Mouse (Mus musculus): ENCODE results near the gene Cbl. TPM values are rescaled to one million over a fixed set of nuclear protein-coding genes. Genes with fewer than 3 reads are reported as not detected.

Cbl gene
- polyA plus RNA-seq, 1 experiment, result 11.6 TPM

GRCm38 (mm10) chr9:44134851-44135730, 98.8 kb downstream of the Cbl start:
- peak overlapping the region; percentile 94 for H3K27ac ChIP-seq (replicated peaks; ENCODE audit: low read depth, low read length)
- peaks cover 6% of the 10 kb centered on the region; the same call in 1 of the 2 replicates for H3K4me1 ChIP-seq (ENCODE audit: control insufficient read depth, insufficient read depth, insufficient read length, low read length)
- H3K4me3 ChIP-seq (ENCODE audit: insufficient read depth, low read depth, low read length), result peak overlapping the region; percentile 90

DNA sequence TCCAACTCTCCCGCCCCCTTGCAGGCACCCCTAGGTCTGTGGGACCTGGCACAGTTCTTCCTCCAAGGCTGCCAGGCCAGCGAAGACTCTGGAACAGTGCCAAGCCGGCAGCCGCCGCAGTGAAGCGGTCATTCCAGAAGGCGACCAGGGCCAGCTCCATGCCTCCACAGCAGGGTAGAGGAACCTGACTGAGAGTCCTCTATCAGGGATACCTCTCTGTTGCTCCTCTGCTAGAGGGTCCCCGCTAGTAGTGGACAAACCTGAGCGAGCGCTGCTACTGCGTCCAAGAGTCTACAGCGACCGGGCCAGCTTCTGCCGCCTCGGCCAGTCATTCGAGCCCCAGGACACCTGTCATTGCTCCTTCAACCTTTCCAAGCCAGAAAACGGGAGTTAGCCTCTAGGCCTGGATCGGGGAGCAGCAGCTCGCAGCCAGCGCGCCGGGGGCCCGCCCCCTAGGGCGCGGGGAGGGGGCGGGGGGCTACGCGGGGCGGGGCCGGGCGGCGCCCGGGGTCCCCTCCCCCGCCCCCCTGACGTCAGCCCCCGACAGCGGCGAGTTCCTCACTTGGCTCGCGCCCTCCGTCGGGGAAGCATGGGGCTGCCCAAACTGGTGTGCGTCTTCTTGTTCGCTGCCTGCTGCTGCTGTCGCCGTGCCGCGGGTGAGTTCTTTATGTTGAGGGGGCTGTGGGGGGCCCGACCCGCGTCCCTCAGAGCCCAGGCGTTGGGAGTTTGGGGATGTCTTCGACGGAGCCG, 99.6 kb downstream of the Cbl start, which contains the start of gene Mcam:
TSS of gene Mcam (plus strand) at position 369 of the 750 bp plus-strand sequence.
- Histone ChIP-seq H3K4me3 (ENCODE audit: insufficient read depth, low read depth, low read length) (peak within 1 kb of the TSS; percentile 90), H3K27ac (replicated peaks; ENCODE audit: low read depth, low read length) (peak within 1 kb of the TSS; percentile 96), H3K4me1 (ENCODE audit: control insufficient read depth, insufficient read depth, insufficient read length, low read length) (peaks cover 6% of the 10 kb centered on the region; the same call in 1 of the 2 replicates)

GRCm38 (mm10) chr9:44133287-44133686, 100.6 kb downstream of the Cbl start:
- H3K4me3 ChIP-seq (ENCODE audit: insufficient read depth, low read depth, low read length), result peak overlapping the region; percentile 70

DNA sequence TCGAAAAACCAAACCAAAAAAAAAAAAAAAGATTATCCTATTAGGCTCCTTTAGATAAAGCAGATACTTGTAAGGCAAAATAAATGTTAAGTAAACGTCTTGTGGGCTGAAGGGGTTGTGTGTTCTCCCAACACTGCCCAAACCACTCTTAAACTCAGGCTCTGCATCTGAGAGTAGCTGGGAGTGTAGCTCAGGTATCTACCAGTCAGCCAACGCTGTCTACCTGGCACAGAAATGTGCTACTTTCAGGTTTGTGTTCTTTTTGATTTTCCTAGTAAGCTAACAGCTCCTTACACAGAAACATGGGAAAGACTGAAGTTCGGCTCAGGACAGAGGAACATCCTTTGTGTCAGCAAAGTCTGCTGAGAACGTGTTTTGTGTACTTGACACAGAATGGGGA, 101.6 kb downstream of the Cbl start:
- H3K27ac ChIP-seq (replicated peaks; ENCODE audit: low read depth, low read length), result peak overlapping the region; percentile 96
- no peak overlapping the region for H3K4me3 ChIP-seq (ENCODE audit: insufficient read depth, low read depth, low read length)
- H3K4me1 ChIP-seq (ENCODE audit: control insufficient read depth, insufficient read depth, insufficient read length, low read length), result peaks cover 14% of the 10 kb centered on the region

More at GRCm38 (mm10) chr9:44133287-44133686, 100.6 kb downstream of the Cbl start:
- H3K27ac ChIP-seq (replicated peaks; ENCODE audit: low read depth, low read length), result peak overlapping the region; percentile 96
- peaks cover 11% of the 10 kb centered on the region for H3K4me1 ChIP-seq (ENCODE audit: control insufficient read depth, insufficient read depth, insufficient read length, low read length)

DNA sequence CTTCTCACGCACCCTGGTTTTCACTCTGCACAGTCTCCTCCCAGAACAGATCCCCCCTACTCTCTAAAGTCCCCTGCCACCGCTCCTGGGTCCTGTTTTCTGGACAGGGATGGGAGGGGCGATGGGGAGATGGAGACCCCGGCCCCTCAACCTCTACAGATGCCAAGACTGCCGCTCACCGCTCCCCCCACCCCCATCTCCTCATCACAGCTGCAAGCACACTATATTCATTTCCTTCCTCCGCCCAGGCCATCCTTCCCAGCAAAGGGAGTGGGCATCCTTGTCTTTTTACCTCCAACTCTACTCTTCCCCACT, 102.6 kb downstream of the Cbl start:
- Histone ChIP-seq H3K4me1 (ENCODE audit: control insufficient read depth, insufficient read depth, insufficient read length, low read length) (peaks cover 16% of the 10 kb centered on the region), H3K4me3 (ENCODE audit: insufficient read depth, low read depth, low read length) (no peak overlapping the region), H3K27ac (replicated peaks; ENCODE audit: low read depth, low read length) (peak overlapping the region; percentile 76)

DNA sequence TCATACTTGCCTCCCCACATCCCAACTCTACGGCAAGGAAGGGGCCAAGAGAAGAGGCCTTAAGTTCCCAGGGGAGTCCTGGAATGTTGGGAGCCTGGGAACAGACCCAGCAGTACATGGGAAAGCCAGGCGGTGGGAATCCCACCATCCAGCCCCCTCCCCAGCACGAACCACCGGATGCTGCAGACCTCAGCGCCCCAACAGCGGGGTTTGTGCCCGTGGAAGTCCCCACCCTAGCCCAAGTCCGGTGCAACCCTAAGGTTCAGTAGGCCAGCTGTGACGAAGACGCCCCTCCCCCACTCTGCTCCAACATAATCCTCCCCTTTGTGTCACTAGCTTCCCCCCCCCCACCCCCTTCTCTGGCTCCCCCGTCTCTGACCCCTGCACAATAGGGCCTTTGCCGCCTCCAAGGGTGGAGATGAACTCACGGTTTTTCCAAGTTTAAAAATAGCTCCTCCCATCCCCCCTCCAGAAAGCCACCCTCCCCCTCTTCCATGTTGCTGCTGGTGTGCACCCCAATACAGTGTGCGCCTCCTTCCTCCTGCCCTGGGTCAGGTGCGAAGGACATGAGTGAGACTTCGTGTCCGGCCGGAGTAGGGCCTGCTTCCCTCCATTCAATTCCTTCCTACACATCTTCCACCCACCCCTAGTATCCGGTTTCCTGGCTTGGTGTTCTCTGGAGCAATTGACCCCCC, 103.1 kb downstream of the Cbl start:
- Histone ChIP-seq H3K4me3 (ENCODE audit: insufficient read depth, low read depth, low read length) (peak overlapping the region; percentile 50), H3K27ac (replicated peaks; ENCODE audit: low read depth, low read length) (peak overlapping the region; percentile 96), H3K4me1 (ENCODE audit: control insufficient read depth, insufficient read depth, insufficient read length, low read length) (peaks cover 15% of the 10 kb centered on the region)

DNA sequence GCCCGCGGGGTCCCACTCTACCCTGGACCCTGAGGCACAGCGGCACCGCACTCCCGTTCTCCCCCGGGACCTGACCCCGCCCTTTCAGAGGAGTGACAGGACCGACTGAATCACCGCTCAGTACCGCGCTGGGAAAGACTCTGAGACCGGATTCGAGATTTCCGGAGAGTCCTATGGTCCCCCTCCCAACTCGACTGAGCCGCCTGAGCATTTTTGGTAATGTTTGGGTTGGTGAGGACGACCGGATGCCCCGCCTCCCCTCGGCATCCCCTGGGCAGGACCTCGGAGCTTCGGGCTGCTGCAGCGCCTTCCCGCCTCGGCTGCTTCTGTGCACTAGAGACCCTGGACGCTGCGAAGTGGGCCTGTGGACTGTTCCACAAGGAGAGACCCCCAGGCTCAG, 103.8 kb downstream of the Cbl start:
- peaks cover 15% of the 10 kb centered on the region for H3K4me1 ChIP-seq (ENCODE audit: control insufficient read depth, insufficient read depth, insufficient read length, low read length)
- H3K27ac ChIP-seq (replicated peaks; ENCODE audit: low read depth, low read length), result peak overlapping the region; percentile 98
- peak overlapping the region; percentile 50 for H3K4me3 ChIP-seq (ENCODE audit: insufficient read depth, low read depth, low read length)

DNA sequence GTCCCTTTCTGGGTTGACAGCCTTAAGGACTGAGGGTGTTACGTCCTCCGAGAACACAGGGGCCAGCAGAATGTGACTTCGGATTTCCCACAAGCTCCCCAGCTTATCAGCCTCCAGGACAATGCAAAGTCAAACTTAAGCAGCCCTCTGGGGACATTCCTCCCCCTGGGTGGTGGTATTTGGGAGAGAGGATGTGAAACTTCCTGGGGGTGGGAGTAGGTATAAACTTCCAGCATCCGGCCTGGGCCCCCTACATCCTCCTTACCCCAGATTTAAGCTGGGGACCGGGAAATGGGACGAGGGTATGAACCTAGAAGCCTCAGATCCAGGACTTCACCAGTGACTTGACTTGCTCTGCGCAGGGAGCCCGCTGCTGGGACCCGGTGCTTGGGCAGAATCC, 104.2 kb downstream of the Cbl start:
- peak overlapping the region; percentile 98 for H3K27ac ChIP-seq (replicated peaks; ENCODE audit: low read depth, low read length)
- H3K4me3 ChIP-seq (ENCODE audit: insufficient read depth, low read depth, low read length), result peak overlapping the region; percentile 50
- H3K4me1 ChIP-seq (ENCODE audit: control insufficient read depth, insufficient read depth, insufficient read length, low read length), result peaks cover 15% of the 10 kb centered on the region

DNA sequence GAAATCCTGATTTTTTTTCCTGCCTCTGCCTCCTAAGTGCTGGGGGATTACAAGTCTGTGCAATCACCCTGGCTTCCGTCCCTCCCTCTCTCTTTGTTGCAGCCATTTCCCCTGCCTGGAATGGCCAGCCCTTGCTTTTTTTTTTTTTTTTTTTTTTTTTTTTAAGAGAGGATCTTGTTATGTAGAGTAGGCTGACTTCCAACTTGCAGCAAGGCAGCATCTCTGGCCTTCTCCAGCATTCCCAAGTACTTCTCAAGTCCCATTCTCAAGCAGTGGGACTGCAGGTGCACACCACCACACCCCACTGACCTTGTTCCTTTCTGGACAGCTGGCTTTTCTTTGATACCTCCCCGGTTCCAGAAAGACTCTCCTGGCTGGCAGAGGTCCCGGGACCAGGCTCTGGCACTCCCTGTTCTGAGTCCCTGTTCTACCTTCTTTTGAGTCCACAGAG, 106.5 kb downstream of the Cbl start:
- H3K27ac ChIP-seq (replicated peaks; ENCODE audit: low read depth, low read length), result peak overlapping the region; percentile 87
- H3K4me3 ChIP-seq (ENCODE audit: insufficient read depth, low read depth, low read length), result no peak overlapping the region
- H3K4me1 ChIP-seq (ENCODE audit: control insufficient read depth, insufficient read depth, insufficient read length, low read length), result peaks cover 15% of the 10 kb centered on the region

DNA sequence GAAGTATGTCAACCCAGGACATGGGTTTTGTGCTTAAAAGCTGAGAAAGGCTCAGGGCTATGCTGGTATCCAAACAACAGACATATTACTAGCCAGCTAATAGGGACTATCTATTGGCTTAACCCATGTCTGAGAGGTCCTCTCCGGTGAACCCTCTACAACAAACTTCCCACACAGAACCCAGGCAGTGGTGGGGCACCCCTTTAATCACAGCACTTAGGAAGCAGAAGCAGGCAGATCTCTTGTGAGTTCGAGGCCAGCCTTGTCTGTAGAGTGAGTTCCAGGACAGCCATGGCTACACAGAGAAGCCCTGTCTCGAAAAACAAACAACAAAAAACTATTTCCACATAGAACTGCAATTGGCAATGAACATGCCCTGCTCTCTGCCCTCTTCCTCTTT, 107.1 kb downstream of the Cbl start:
- Histone ChIP-seq H3K4me1 (ENCODE audit: control insufficient read depth, insufficient read depth, insufficient read length, low read length) (peaks cover 15% of the 10 kb centered on the region), H3K4me3 (ENCODE audit: insufficient read depth, low read depth, low read length) (no peak overlapping the region), H3K27ac (replicated peaks; ENCODE audit: low read depth, low read length) (peak overlapping the region; percentile 85)

DNA sequence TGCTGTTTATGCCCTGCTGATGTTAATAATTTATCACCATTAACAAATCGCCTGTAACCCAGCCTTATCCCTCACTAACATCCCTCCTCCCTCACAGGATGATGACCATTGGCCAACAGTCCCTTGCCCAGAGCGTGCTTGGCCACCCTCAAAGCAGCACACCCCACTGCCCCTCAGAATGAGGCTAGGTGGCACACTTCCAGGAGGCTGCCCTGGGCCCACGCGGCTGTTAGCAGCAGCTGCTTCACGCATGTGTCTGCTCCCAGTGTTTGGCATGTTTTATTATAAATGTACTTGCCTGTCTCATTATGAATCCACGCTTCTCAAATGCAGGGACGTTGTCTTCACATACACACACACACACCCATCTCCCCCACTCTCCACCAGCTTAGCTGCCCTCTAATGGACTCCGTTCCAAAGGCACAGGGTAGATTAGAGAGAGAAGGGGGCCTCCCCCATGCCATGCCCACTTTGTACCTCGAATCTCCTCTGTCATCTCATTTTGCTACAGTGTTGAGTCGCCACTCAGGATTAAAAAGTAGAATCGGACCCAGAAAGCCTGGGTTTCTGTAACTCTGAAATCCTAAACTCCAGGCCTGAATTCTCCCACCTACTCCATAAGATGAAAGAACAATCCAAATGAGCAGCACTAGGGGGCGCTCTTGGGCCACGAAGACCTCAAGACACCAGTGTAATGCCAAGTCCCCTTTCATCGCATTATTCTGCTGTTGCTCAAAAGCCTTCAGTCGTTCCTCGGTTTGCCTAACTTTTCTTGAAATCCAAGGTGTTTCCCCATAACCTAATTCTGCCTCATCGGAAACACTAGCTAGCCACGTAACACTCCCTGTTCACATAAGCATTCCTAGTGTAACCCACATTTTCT, 108.1 kb downstream of the Cbl start:
- Histone ChIP-seq H3K4me1 (ENCODE audit: control insufficient read depth, insufficient read depth, insufficient read length, low read length) (peaks cover 15% of the 10 kb centered on the region), H3K4me3 (ENCODE audit: insufficient read depth, low read depth, low read length) (no peak overlapping the region), H3K27ac (replicated peaks; ENCODE audit: low read depth, low read length) (peak overlapping the region; percentile 85)

GRCm38 (mm10) chr9:44125026-44125425, 108.8 kb downstream of the Cbl start:
- H3K27ac ChIP-seq (replicated peaks; ENCODE audit: low read depth, low read length), result no peak overlapping the region
- peaks cover 13% of the 10 kb centered on the region for H3K4me1 ChIP-seq (ENCODE audit: control insufficient read depth, insufficient read depth, insufficient read length, low read length)
- no peak overlapping the region for H3K4me3 ChIP-seq (ENCODE audit: insufficient read depth, low read depth, low read length)

- H3K27ac ChIP-seq (replicated peaks; ENCODE audit: low read depth, low read length), result no peak overlapping the region
- H3K4me1 ChIP-seq (ENCODE audit: control insufficient read depth, insufficient read depth, insufficient read length, low read length), result peaks cover 13% of the 10 kb centered on the region
- no peak overlapping the region for H3K4me3 ChIP-seq (ENCODE audit: insufficient read depth, low read depth, low read length)
Measured at GRCm38 (mm10) chr9:44124317-44124716, 109.5 kb downstream of the Cbl start.

GRCm38 (mm10) chr9:44119948-44120465, 113.8 kb downstream of the Cbl start:
- Histone ChIP-seq H3K4me1 (ENCODE audit: control insufficient read depth, insufficient read depth, insufficient read length, low read length) (no peaks in the 10 kb centered on the region), H3K27ac (replicated peaks; ENCODE audit: low read depth, low read length) (no peak overlapping the region), H3K4me3 (ENCODE audit: insufficient read depth, low read depth, low read length) (no peak overlapping the region)
